Mouse (Mus musculus) neural tube, postnatal 0 days (tissue): ENCODE measurements around the gene Anxa2. TPM values are rescaled to one million over a fixed set of nuclear protein-coding genes. Genes with fewer than 3 reads are reported as not detected.

Source experiments
- microRNA-seq: library from miRNA; unstranded; fragments of <30 nt; microRNA quantifications from one replicate; pipeline ENCODE4, GENCODE M21; 2016
- polyA plus RNA-seq: library from polyadenylated mRNA; unstranded; fragments of >200 nt; fragmentation: Nextera tagmentation; extraction: Ambion mirVana; gene quantifications from 2 replicates; pipeline ENCODE4 v1.2.1, GENCODE M21; 2015

Anxa2 gene
- 163 and 206 TPM in 2 replicates for polyA plus RNA-seq

DNA sequence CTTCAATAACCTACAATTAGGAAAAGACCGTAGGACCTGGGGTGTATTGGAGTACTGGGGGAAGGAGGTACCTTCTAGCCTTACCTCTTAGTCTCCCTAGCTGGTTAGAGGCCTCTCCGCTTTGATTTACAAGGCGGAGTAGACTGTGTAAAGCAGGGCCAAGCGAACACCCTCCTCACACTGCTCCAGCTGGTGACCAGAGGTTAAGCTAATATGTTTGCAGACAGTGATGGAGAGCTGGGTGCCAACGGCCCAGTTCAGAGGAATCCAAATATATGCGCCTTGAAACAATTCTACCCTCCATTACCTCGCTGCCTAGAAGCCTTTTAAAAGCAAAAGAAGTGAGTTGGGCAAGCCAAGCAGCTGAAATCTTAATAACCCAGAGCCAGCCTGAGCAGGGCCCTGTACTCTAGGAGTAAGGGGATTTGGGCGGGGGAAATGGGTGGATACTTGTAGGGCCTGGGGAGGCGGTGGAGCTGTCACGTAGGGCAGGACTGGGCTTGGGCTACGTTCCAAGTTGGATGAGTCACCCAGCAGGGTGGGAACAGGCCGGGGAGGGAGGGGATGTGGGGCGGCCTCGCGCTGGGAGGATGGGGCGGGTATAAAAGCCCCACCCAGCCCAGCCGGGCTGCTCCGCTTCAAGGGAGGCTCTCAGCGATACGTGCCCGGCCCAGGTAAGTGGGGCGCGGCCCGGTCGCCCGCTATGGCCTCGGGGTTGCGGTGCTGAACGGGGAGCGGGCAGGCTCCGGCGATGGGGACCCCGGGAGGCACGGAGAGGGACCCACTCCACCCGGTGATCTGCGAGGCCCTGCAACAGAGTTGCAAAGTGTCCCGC, at the start of gene Anxa2:
Anxa2 (plus strand) TSS at position 555 of the 835 bp plus-strand sequence.

Small RNAs within 50 kb of the gene (microRNA-seq; reads per million reads assigned to microRNA genes)
- 0.87 reads per million for gene Mir3109

Other genes with a start within 250 kb of the Anxa2 start
- gene Ice2, start 55.7 kb upstream of the Anxa2 start, polyA plus RNA-seq: 6.0 and 6.3 TPM in 2 replicates